Mouse (Mus musculus): ENCODE measurements around the gene Sdhaf4. TPM values are rescaled to one million over a fixed set of nuclear protein-coding genes. Genes with fewer than 3 reads are reported as not detected.
"Not testable (repeated sequence)": the region's sequence is repeated elsewhere in the genome, so short reads cannot be mapped to it uniquely, and the experiment has no call there.

Sdhaf4 gene
- polyA plus RNA-seq, 1 experiment from 2014 or later: 50.7 TPM

DNA sequence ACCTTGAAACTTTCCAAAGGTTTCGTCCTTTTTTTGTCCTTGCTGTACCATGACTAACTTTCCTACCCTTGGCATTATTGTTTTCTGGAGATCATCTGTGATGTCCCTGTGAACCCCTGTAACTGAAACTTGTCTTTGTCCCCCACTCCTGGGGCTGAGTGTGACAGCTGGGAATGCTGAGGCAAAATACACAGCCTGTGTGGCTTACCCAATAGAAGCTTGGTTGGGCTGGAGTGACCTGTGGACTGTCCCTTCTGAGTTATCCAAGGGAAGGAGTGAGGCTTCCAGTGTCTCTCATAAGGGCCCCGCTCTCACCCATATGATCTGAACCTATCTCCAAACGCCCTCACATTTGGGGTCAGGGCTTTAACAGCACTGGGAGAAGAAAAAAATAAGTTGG, 8.0 kb downstream of the Sdhaf4 start:
- peaks cover 29% of the 10 kb centered on the region for H3K4me1 ChIP-seq
- 76% methylated on average over 3 of the region's 3 CpGs for WGBS (ENCODE audit: insufficient replicate concordance)
- H3K36me3 ChIP-seq: peaks cover 46% of the 10 kb centered on the region
- H3K27me3 ChIP-seq (replicated peaks): no peaks in the 10 kb centered on the region
- H3K9ac ChIP-seq: no peak overlapping the region
- H3K4me2 ChIP-seq: no peak overlapping the region
- no peaks in the 10 kb centered on the region for H3K9me3 ChIP-seq (replicated peaks)
- H3K4me3 ChIP-seq: no peak overlapping the region
- no peak for ATAC-seq
- H3K27ac ChIP-seq: no peak overlapping the region; the same call in 1 of the 2 replicates

DNA sequence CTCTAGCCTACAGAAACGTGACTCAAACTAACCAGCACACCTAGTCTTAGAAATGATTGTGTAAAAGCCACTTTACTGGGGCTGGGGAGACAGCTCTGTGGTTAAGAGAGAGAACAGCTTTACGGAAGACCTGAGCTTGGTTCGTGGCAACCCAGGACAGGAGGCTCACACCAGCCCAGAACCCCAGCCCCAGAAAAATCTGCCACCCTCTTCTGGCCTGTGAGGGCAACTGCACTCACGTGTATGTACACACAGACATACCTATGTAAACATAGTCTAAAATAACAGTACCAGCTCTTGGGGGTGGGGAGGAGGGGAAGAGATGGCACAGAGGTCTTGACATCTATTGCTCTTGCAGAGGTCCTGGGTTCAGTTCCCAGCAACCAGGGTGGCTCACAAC, 10.0 kb downstream of the Sdhaf4 start:
- ATAC-seq: no peak
- Histone ChIP-seq H3K4me2 (no peak overlapping the region), H3K27me3 (replicated peaks) (no peaks in the 10 kb centered on the region), H3K9me3 (replicated peaks) (no peaks in the 10 kb centered on the region), H3K27ac (no peak overlapping the region), H3K36me3 (peaks cover 27% of the 10 kb centered on the region), H3K4me1 (peaks cover 29% of the 10 kb centered on the region), H3K9ac (no peak overlapping the region), H3K4me3 (no peak overlapping the region)
- 81% methylated on average over 4 of the region's 4 CpGs for WGBS (ENCODE audit: insufficient replicate concordance)

DNA sequence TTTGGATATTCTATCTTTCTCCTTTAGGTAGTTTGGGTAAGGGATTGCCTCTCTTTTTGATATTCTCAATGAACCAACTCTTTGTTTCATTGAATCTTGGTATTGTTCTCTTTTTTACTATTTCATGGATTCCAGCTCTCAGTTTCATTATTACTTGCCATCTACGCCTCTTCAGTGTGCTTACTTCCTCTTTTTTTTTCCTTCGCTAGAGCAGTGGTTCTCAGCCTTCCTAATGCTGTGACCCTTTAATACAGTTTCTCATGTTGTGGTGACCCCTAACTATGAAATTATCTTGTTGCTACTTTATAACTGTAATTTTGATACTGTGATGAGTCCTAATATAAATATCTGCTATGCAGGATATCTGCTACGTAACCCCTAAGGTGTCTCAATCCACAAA, 22.3 kb downstream of the Sdhaf4 start:
- Histone ChIP-seq H3K9ac (no peak overlapping the region), H3K4me1 (no peaks in the 10 kb centered on the region), H3K9me3 (replicated peaks) (no peaks in the 10 kb centered on the region), H3K36me3 (no peaks in the 10 kb centered on the region), H3K27me3 (replicated peaks) (no peaks in the 10 kb centered on the region), H3K4me3 (no peak overlapping the region), H3K4me2 (no peak overlapping the region), H3K27ac (no peak overlapping the region)
- no peak for ATAC-seq
- 32% methylated on average over 3 of the region's 3 CpGs for WGBS (ENCODE audit: insufficient replicate concordance)

DNA sequence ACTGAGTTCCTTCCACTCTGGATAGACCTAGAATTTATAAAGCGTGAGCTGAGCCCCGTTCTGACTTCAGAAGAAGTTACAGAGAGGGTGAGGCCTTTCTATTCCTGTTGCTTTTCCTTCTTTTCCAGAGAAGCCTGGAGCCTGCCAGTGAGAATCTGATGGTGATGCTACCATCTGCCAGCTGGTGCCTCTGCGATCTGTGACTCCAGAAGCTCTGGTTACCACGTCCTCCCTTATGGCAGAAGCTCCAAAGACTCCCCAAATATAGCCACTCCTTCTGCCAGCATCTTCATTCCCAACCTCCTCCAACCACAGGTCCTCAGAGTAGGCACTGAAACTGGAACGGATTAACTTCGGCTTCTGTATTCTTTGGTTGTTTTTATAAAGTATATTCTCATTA, 27.2 kb downstream of the Sdhaf4 start:
- H3K27me3 ChIP-seq (replicated peaks): no peaks in the 10 kb centered on the region
- no peak overlapping the region for H3K4me2 ChIP-seq
- no peak overlapping the region for H3K4me3 ChIP-seq
- no peaks in the 10 kb centered on the region for H3K4me1 ChIP-seq
- no peak for ATAC-seq
- no peak overlapping the region for H3K9ac ChIP-seq
- WGBS (ENCODE audit: insufficient replicate concordance): 69% methylated on average over 6 of the region's 6 CpGs
- no peak overlapping the region for H3K27ac ChIP-seq
- H3K9me3 ChIP-seq (replicated peaks): no peaks in the 10 kb centered on the region
- no peaks in the 10 kb centered on the region for H3K36me3 ChIP-seq

DNA sequence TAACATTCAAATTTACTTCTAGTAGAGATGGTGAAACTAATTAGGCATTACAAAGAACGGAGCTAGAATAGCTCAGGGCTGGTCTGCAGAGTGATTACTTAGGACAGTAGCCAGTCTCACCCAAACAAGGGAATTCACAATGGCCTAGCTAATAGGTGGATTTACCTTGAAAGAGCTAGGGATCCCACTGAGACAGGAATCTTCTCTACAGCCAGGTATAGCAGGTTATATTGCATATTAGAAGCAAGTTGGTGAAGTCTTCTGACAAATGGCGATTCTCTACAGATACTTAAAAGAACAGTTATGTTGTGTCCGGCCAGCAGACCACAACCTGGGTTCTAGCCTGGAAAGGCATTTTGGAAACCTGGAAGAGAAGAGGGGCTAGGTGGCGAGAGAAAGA, 34.3 kb downstream of the Sdhaf4 start:
- not testable (repeated sequence) for H3K4me3 ChIP-seq; H3K27me3 ChIP-seq (replicated peaks); H3K27ac ChIP-seq; H3K9ac ChIP-seq; H3K4me2 ChIP-seq; ATAC-seq; H3K36me3 ChIP-seq; H3K9me3 ChIP-seq (replicated peaks); H3K4me1 ChIP-seq
- WGBS (ENCODE audit: insufficient replicate concordance): 67% methylated on average over 3 of the region's 4 CpGs

DNA sequence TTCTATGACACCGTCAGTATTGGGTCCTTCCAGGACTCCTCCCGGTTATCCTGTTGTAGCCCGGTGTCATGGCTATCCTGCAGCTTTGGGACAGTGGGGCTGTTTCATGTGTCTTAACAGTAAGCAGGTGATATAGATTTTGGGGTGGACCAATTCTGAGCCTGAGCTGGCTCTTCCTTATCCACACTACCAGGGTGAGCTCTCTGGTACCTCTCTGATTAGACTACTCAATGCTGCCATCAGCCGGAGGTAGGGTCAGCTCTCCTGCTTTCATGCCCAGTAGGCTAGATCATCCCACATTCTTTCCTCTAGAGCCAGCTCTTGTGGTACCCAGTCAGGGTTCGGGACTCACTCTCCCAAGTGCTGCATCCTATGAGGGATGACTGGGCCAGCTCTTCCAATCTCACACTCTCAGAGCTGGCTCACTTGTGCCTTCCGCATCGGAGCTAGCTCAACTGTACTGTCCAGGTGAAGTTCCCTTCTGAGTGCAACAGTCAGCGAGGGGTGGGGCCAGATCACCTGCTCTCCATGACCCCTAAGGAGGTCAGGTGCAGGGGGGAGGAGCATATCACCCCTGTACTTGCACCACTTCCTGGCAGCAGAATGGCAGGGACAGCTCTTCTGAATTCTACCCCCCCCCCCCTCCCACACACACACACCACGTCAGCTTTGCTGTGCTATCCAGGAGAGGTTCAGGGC, 37.3 kb downstream of the Sdhaf4 start:
- Histone ChIP-seq H3K4me3 (no peak overlapping the region), H3K36me3 (no peaks in the 10 kb centered on the region), H3K27me3 (replicated peaks) (no peaks in the 10 kb centered on the region), H3K9me3 (replicated peaks) (no peaks in the 10 kb centered on the region), H3K9ac (no peak overlapping the region), H3K27ac (no peak overlapping the region), H3K4me2 (no peak overlapping the region), H3K4me1 (no peaks in the 10 kb centered on the region)
- 64% methylated on average over 9 of the region's 9 CpGs for WGBS (ENCODE audit: insufficient replicate concordance)
- no peak for ATAC-seq

DNA sequence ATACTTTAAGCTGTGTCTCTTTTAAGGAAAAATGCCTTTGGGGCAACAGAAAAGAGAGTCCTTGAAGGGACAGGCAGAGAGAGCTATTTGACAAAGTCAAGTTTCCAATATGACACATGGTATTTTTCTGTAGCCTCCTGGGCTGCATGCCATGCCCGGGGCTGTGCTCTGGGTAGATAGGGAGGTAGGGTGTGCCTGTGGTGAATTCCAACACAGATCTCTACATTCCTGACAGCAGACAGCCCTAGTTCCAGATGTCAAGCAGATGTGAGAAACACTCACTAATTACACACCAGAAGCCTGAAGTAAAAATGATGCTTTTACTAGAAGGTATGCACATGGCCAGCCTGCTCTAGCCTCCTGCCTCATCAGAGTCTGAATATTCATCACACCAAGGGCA, 39.2 kb downstream of the Sdhaf4 start:
- WGBS (ENCODE audit: insufficient replicate concordance): 24% methylated on average over 1 of the region's 1 CpGs
- H3K4me2 ChIP-seq: no peak overlapping the region
- H3K4me3 ChIP-seq: no peak overlapping the region
- H3K4me1 ChIP-seq: no peaks in the 10 kb centered on the region
- ATAC-seq: peak; percentile 85
- no peaks in the 10 kb centered on the region for H3K27me3 ChIP-seq (replicated peaks)
- no peaks in the 10 kb centered on the region for H3K9me3 ChIP-seq (replicated peaks)
- H3K9ac ChIP-seq: no peak overlapping the region
- no peaks in the 10 kb centered on the region for H3K36me3 ChIP-seq
- no peak overlapping the region for H3K27ac ChIP-seq

DNA sequence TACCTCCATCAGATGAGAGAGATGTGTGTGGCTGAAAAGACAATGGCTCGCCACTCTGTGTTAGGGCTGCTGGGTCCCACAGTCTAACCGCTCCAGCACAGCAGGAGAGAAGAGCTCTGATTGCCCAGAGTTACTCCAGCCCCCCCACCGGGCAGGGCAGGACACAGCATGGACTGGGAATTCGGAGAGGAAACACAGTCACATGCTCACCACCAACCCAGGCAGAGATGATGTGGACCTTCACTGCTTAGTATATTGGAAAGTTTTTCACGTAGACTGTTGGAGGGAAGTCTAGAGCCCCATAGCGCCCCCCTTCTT, 46.1 kb downstream of the Sdhaf4 start:
- H3K27ac ChIP-seq: no peak overlapping the region
- peak overlapping the region; percentile 35 for H3K4me3 ChIP-seq
- H3K36me3 ChIP-seq: no peaks in the 10 kb centered on the region
- WGBS (ENCODE audit: insufficient replicate concordance): 15% methylated on average over 6 of the region's 6 CpGs
- H3K27me3 ChIP-seq (replicated peaks): 0 out of 2 replicates have a peak, but pooled peaks cover 4% of the 10 kb centered on the region
- peaks cover 4% of the 10 kb centered on the region; the same call in 1 of the 2 replicates for H3K4me1 ChIP-seq
- H3K9me3 ChIP-seq (replicated peaks): no peaks in the 10 kb centered on the region
- no peak overlapping the region for H3K9ac ChIP-seq
- peak overlapping the region; percentile 61 for H3K4me2 ChIP-seq
- ATAC-seq: no peak

DNA sequence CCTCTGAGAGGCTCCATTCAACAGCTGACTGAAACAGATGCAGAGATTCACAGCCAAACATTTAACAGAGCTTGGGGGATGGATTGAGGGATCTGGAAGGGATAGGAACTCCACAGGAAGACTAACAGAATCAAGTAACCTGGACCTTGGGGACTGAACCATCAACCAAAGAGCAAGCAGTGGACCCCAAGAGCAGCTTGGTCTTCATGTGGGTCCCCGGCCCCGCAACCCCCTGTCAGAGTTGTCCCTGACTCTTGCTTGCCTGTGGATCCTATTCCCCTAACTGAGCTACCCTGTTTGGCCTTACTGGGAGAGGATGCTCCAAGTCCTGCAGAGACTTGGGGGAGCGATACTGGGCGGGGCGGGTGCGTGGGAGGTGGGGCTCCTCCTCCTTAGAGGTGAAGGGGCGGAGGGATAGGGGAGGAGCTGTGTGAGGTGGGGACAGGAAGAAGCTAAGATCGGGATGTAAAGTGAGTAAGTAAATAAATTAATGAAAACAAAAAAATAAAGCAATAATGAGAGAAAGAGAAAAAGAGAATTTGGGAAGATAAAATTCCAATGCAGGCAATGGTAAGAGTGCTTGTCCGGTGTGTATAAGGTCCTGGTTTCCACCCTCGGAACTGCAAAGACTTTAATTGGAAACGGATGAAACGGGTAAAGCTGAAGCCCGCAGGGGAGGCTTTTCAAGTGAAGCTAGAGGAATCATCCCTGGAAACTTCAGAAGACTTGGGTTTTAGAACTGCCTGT, 46.6 kb downstream of the Sdhaf4 start:
- 0 out of 2 replicates have a peak, but pooled peaks cover 4% of the 10 kb centered on the region for H3K27me3 ChIP-seq (replicated peaks)
- H3K9ac ChIP-seq: no peak overlapping the region
- peak overlapping the region; percentile 61 for H3K4me2 ChIP-seq
- no peak overlapping the region for H3K27ac ChIP-seq
- no peaks in the 10 kb centered on the region for H3K9me3 ChIP-seq (replicated peaks)
- peak; percentile 65; the same call in 1 of the 2 replicates for ATAC-seq
- H3K4me1 ChIP-seq: peaks cover 4% of the 10 kb centered on the region; the same call in 1 of the 2 replicates
- WGBS (ENCODE audit: insufficient replicate concordance): 18% methylated on average over 13 of the region's 13 CpGs
- H3K36me3 ChIP-seq: no peaks in the 10 kb centered on the region
- peak overlapping the region; percentile 35 for H3K4me3 ChIP-seq

DNA sequence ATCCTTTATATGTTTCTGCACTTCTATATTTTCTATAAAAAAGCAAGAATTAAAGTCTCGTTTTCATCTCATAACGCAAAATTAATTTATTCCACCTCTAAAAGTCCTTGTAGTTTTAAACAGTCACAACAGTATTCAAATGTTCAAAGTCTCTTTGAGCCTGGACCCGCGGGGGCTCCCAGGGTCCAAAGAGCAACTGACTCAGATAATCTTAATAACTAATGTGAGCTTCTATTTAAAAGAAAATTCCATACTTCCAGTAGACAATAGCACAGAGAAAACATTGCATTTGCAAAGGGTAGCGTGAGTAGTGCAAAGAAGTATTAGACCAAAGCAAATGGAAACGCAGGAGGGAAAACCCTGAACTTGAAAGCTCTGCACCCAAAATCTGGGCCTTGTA, 47.4 kb downstream of the Sdhaf4 start:
- peaks cover 4% of the 10 kb centered on the region; the same call in 1 of the 2 replicates for H3K4me1 ChIP-seq
- H3K36me3 ChIP-seq: no peaks in the 10 kb centered on the region
- no peak overlapping the region for H3K27ac ChIP-seq
- no peaks in the 10 kb centered on the region for H3K9me3 ChIP-seq (replicated peaks)
- no peak overlapping the region for H3K9ac ChIP-seq
- no peak for ATAC-seq
- no peak overlapping the region for H3K4me2 ChIP-seq
- H3K4me3 ChIP-seq: no peak overlapping the region
- WGBS (ENCODE audit: insufficient replicate concordance): 73% methylated on average over 6 of the region's 6 CpGs
- H3K27me3 ChIP-seq (replicated peaks): 0 out of 2 replicates have a peak, but pooled peaks cover 4% of the 10 kb centered on the region

DNA sequence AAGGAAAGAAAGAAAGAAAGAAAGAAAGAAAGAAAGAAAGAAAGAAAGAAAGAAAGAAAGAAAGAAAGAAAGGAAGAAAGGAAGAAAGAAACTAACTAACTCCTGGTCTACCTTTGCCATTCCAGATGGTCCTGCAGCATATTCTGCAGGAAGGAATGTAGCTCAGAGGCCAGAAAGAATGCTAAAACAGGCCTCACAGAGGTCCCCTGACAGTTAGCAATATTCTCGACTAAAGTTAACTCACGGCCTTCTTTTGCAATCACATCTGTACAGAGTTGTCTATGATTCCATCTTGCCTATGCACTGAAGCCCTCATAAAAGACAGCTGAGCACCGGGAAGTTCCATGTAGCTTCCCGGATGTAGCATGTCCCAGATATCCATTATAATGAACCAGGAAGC, 49.9 kb downstream of the Sdhaf4 start:
- peaks cover 4% of the 10 kb centered on the region; the same call in 1 of the 2 replicates for H3K4me1 ChIP-seq
- WGBS (ENCODE audit: insufficient replicate concordance): 66% methylated on average over 4 of the region's 4 CpGs
- no peaks in the 10 kb centered on the region for H3K9me3 ChIP-seq (replicated peaks)
- H3K27me3 ChIP-seq (replicated peaks): 0 out of 2 replicates have a peak, but pooled peaks cover 4% of the 10 kb centered on the region
- H3K36me3 ChIP-seq: no peaks in the 10 kb centered on the region
- H3K4me2 ChIP-seq: no peak overlapping the region
- H3K27ac ChIP-seq: no peak overlapping the region
- ATAC-seq: no peak
- H3K4me3 ChIP-seq: no peak overlapping the region
- H3K9ac ChIP-seq: no peak overlapping the region

DNA sequence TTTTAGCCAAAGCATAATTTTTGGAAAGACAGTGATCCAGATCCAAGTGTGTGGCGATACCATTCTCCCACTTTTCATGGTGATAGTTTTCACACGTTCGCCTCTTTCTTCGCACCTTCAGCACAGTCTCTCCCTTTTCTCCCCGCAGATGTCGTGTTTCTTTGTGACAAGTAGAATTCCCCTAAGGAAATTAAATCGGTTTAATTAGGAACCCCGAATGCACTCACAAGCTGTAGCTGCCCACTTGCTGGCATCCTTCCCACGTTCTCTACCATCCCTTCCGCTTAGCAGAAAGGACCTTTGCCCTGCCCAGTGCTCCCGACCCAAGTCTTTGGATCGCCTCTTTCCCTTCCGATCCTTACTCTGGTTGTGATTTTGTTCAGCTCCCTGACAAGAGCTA, 51.5 kb downstream of the Sdhaf4 start:
- H3K27ac ChIP-seq: no peak overlapping the region
- no peak overlapping the region for H3K9ac ChIP-seq
- no peak overlapping the region for H3K4me2 ChIP-seq
- 0 out of 2 replicates have a peak, but pooled peaks cover 4% of the 10 kb centered on the region for H3K27me3 ChIP-seq (replicated peaks)
- H3K4me1 ChIP-seq: no peaks in the 10 kb centered on the region
- 74% methylated on average over 13 of the region's 13 CpGs for WGBS (ENCODE audit: insufficient replicate concordance)
- no peak overlapping the region for H3K4me3 ChIP-seq
- no peaks in the 10 kb centered on the region for H3K9me3 ChIP-seq (replicated peaks)
- no peak for ATAC-seq
- no peaks in the 10 kb centered on the region for H3K36me3 ChIP-seq
